Mouse (Mus musculus) adrenal gland, adult 2 months (tissue): ENCODE data around the gene Gmpr. TPM values are rescaled to one million over a fixed set of nuclear protein-coding genes. Genes with fewer than 3 reads are reported as not detected.

Experiments
- DNase-seq: peaks from one replicate; pipeline ENCODE4 v3.0.0; 2021
- polyA plus RNA-seq: library from polyadenylated mRNA; depleted of rRNA; stranded (reverse); fragments of >200 nt; gene quantifications from 2 replicates; pipeline ENCODE4 v1.2.3, GENCODE M21; 2012
- total RNA-seq, 2 experiments: library from RNA; stranded (reverse); gene quantifications; 2 replicates each; pipeline ENCODE4 v1.2.3; 2021

Gene Gmpr
- total and polyA plus RNA-seq, 3 experiments: 22.8 to 114 (median 57.8) TPM

- DNase-seq: peak; percentile 47
These were observed 1.7 kb upstream of the Gmpr start for GRCm38 (mm10) chr13:45505546-45505945.

GRCm38 (mm10) chr13:45508495-45508894, 1.3 kb downstream of the Gmpr start:
- DNase-seq: peak; percentile 60

GRCm38 (mm10) chr13:45509366-45509765, 2.1 kb downstream of the Gmpr start:
- no peak for DNase-seq

GRCm38 (mm10) chr13:45511706-45512435, 4.6 kb downstream of the Gmpr start:
- no peak for DNase-seq

GRCm38 (mm10) chr13:45512531-45512930, 5.3 kb downstream of the Gmpr start:
- no peak for DNase-seq

- DNase-seq: no peak
These were observed 6.1 kb downstream of the Gmpr start for GRCm38 (mm10) chr13:45513009-45513984.

GRCm38 (mm10) chr13:45514115-45514514, 6.9 kb downstream of the Gmpr start:
- no peak for DNase-seq

GRCm38 (mm10) chr13:45514832-45515422, 7.7 kb downstream of the Gmpr start:
- DNase-seq: no peak

- DNase-seq: peak; percentile 34
These were observed 9.5 kb downstream of the Gmpr start for GRCm38 (mm10) chr13:45516501-45517393.

- peak; percentile 77 for DNase-seq
These were observed 17.1 kb downstream of the Gmpr start for GRCm38 (mm10) chr13:45524305-45524704.

- no peak for DNase-seq
These were observed 17.7 kb downstream of the Gmpr start for GRCm38 (mm10) chr13:45524791-45525435.

GRCm38 (mm10) chr13:45526230-45526629, 19.0 kb downstream of the Gmpr start:
- no peak for DNase-seq

GRCm38 (mm10) chr13:45527232-45527964, 20.2 kb downstream of the Gmpr start:
- DNase-seq: no peak

- no peak for DNase-seq
These were observed 21.5 kb downstream of the Gmpr start for GRCm38 (mm10) chr13:45528787-45529186.

GRCm38 (mm10) chr13:45530754-45531153, 23.5 kb downstream of the Gmpr start:
- peak; percentile 20 for DNase-seq

GRCm38 (mm10) chr13:45535731-45536453, 28.6 kb downstream of the Gmpr start:
- no peak for DNase-seq

- no peak for DNase-seq
These were observed 29.9 kb downstream of the Gmpr start for GRCm38 (mm10) chr13:45537110-45537509.

GRCm38 (mm10) chr13:45538091-45538490, 30.8 kb downstream of the Gmpr start:
- DNase-seq: no peak

GRCm38 (mm10) chr13:45538532-45539204, 31.4 kb downstream of the Gmpr start:
- DNase-seq: peak; percentile 55
